Mouse (Mus musculus) bone marrow, adult 2 months (tissue): ENCODE results near the gene Fanci. TPM values are rescaled to one million over a fixed set of nuclear protein-coding genes. Genes with fewer than 3 reads are reported as not detected.
A peak's percentile ranks its signal among the peaks of the same experiment; 100 is the strongest.

Experiments used
- H3K27ac ChIP-seq: fragments of 200-500 bp; 2 replicates; pipeline ENCODE4 v1.5.1; 2012; ENCODE audit warnings: low read depth, mild to moderate bottlenecking, control low read depth, inconsistent platforms, low read length; ENCODE audit not compliant: control insufficient read depth, poor library complexity, insufficient read depth
- H3K4me1 ChIP-seq: fragments of 200-500 bp; 2 replicates; pipeline ENCODE4 v1.6.1; 2011; ENCODE audit warnings: low read length; ENCODE audit not compliant: control insufficient read depth, insufficient read depth
- H3K4me3 ChIP-seq: fragments of 200-500 bp; replicated peaks from 2 replicates; pipeline ENCODE3; 2011; ENCODE audit warnings: mild to moderate bottlenecking, low read depth, low read length, control low read depth; ENCODE audit not compliant: control insufficient read depth
- CTCF ChIP-seq: fragments of 200-500 bp; IDR thresholded peaks from 2 replicates; pipeline ENCODE4 v1.5.1; 2011; ENCODE audit warnings: low read length, control low read depth; ENCODE audit not compliant: control insufficient read depth, insufficient read depth
- POLR2A ChIP-seq: fragments of 200-500 bp; IDR thresholded peaks from 2 replicates; pipeline ENCODE4 v1.6.1; 2011; ENCODE audit warnings: low read depth, mild to moderate bottlenecking, control low read depth, low read length, borderline replicate concordance; ENCODE audit not compliant: control insufficient read depth
- WGBS: fragments of 180-500 bp; shearing (Covaris S2); methylation state at CpG from one replicate; pipeline ENCODE4 v1.1.7; 2018; 5-methylcytosine and 5-hydroxymethylcytosine counted together
- polyA plus RNA-seq: library from polyadenylated mRNA; stranded (reverse); fragments of >200 nt; gene quantifications from 2 replicates; pipeline ENCODE4 v1.2.4, GENCODE M21; 2011; ENCODE audit warnings: low replicate concordance; ENCODE audit not compliant: missing spikeins, insufficient read depth, insufficient read length

Fanci gene
- polyA plus RNA-seq, 1 experiment, result 10.3 TPM

DNA sequence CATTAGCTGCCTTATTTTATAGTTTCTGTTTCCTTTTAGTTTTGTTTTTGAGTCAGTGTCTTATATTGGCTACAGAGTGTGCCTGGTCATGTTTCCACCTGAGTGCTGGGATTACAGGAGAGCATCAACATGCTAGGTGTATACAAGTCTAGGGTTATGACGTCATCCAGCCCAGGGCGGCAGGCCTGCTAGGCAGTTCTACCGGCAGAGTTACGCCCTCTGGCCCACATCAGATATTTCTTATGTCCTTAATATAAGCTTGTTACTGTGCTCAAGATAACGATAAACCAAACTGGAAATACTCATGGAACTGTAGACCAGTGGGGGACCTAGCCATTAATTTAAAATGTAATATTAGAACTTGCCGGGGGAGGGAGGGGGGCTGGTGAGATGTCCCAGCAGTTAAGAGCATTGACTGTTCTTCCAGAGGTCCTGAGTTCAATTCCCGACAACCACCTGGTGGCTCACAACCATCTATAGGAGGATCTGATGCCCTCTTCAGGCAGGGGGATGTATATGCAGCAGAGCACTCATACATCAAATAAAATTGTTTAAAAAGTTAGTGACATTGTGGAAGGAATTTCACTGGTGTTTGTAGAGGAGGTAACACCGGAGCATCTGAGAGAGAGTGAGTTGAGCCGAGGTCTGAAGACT is 1.3 kb downstream of the Fanci start:
- WGBS, result 31% methylated on average over 9 of the region's 9 CpGs
- H3K4me1 ChIP-seq, result peaks cover 1% of the 10 kb centered on the region; the same call in 1 of the 2 replicates
- H3K27ac ChIP-seq, result no peak overlapping the region; the same call in 1 of the 2 replicates
- 0 out of 2 replicates have a peak, but pooled peaks have one; percentile 18 for TF ChIP-seq CTCF
- no peak for TF ChIP-seq POLR2A
- H3K4me3 ChIP-seq, result peak overlapping the region; percentile 81

- 94% methylated on average over 7 of the region's 7 CpGs for WGBS
- Histone ChIP-seq H3K27ac (no peak overlapping the region), H3K4me3 (no peak overlapping the region), H3K4me1 (peaks cover 1% of the 10 kb centered on the region; the same call in 1 of the 2 replicates)
- TF ChIP-seq CTCF (no peak), POLR2A (no peak)
Observed at GRCm38 (mm10) chr7:79393924-79394323, 2.2 kb downstream of the Fanci start.

DNA sequence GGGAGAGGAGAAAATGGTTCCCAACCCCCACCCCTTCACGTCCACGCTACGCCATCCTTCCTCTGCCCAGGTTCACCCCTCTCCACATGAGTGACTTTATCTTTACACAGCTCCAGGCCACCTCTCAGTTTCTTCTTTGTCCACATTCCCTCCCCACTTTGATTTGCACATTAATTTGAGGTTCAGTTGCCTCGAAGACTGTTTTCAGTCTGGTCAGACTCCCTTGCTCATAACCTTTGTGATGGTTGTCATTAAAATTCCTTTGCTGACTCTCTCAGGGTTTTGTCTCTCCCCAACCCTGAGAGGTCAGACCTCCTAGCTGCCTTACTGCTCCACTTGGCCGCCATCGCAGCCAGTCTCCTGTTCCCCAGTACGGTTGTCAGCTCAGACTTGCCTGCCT is 2.9 kb downstream of the Fanci start:
- H3K4me3 ChIP-seq, result no peak overlapping the region
- H3K27ac ChIP-seq, result no peak overlapping the region
- WGBS, result 85% methylated on average over 7 of the region's 7 CpGs
- peaks cover 1% of the 10 kb centered on the region; the same call in 1 of the 2 replicates for H3K4me1 ChIP-seq
- no peak for TF ChIP-seq POLR2A
- no peak for TF ChIP-seq CTCF

DNA sequence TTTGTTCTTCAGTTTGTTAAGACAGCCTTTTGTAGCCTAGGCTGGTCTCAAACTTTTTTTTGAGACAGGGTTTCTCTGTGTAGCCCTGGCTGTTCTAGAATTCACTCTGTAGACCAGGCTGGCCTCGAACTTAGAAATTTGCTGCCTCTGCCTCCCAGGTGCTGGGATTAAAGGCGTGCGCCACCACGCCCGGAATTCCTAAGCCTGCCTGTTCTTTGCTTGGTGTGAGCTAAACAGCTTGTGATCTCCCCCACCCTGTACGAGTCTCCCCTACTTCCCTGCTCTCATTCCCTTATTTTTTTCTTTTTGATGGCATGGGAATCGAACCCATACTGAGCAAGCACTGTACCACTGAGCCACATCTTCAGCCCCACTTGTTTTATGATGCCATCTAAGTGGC is 3.5 kb downstream of the Fanci start:
- no peak overlapping the region for H3K27ac ChIP-seq
- WGBS, result 88% methylated on average over 7 of the region's 7 CpGs
- TF ChIP-seq CTCF (no peak), POLR2A (no peak)
- H3K4me1 ChIP-seq, result peaks cover 1% of the 10 kb centered on the region; the same call in 1 of the 2 replicates
- H3K4me3 ChIP-seq, result no peak overlapping the region

- Histone ChIP-seq H3K4me1 (peaks cover 1% of the 10 kb centered on the region; the same call in 1 of the 2 replicates), H3K4me3 (no peak overlapping the region), H3K27ac (no peak overlapping the region)
- TF ChIP-seq POLR2A, result no peak
- 42% methylated on average over 10 of the region's 10 CpGs for WGBS
Observed at GRCm38 (mm10) chr7:79397446-79397963, 5.8 kb downstream of the Fanci start.

DNA sequence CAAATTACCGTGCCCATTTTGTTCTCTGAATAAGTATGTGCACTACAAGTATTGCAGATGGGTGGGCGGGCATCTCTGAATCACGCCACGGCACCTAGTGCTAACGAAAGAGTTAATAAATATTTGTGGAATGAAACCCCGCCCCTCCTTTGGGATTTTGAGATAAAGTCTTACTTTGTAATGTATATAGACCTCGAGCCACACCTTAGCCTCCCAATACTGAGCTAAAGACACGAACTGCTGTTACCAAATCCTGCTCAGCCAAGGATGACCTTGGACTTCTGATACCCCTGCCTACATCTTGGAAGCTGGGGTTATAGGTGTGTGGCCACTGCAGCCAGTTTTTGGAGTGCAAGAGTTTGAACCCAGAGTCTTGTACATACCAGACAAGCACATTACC is 6.7 kb downstream of the Fanci start:
- TF ChIP-seq CTCF (no peak), POLR2A (no peak)
- no peak overlapping the region for H3K4me3 ChIP-seq
- H3K27ac ChIP-seq, result no peak overlapping the region
- H3K4me1 ChIP-seq, result no peaks in the 10 kb centered on the region
- 80% methylated on average over 8 of the region's 8 CpGs for WGBS

DNA sequence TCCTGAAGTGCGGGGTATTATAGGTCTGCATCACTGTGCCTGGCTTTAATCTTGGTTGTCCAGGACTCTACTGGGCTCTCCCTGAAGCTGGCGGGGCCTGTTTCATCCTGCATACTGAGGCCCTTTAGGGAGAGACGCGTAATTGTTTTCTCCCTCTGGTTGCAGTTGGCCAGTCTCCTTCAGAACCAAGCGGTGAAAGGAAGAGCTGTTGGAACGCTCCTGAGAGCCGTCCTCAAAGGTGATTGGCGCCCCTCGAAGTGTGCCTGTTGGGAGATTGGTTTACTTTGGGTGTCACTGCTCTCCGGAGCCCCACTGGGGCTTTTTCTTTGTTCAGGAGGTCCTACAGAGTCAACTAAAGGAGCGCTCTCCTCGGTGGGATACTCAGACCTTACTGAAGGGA is 7.2 kb downstream of the Fanci start:
- Histone ChIP-seq H3K27ac (no peak overlapping the region), H3K4me1 (no peaks in the 10 kb centered on the region), H3K4me3 (no peak overlapping the region)
- TF ChIP-seq POLR2A (no peak), CTCF (no peak)
- 94% methylated on average over 12 of the region's 12 CpGs for WGBS

GRCm38 (mm10) chr7:79400296-79400695 is 8.6 kb downstream of the Fanci start:
- Histone ChIP-seq H3K27ac (no peak overlapping the region), H3K4me1 (no peaks in the 10 kb centered on the region), H3K4me3 (no peak overlapping the region)
- WGBS, result 80% methylated on average over 3 of the region's 3 CpGs
- TF ChIP-seq POLR2A (no peak), CTCF (no peak)
